Mouse (Mus musculus) embryonic facial prominence, embryonic 14.5 days (tissue): Measurements from ENCODE around the gene Cntfr. TPM values are rescaled to one million over a fixed set of nuclear protein-coding genes. Genes with fewer than 3 reads are reported as not detected.
A peak's percentile ranks its signal among the peaks of the same experiment; 100 is the strongest.
"Not testable (repeated sequence)": the region's sequence is repeated elsewhere in the genome, so short reads cannot be mapped to it uniquely, and the experiment has no call there.

Source experiments
- ATAC-seq: fragments of 200-750 bp; cut with Nextera tagmentation; 2 replicates; pipeline ENCODE4 v1.8.0; 2017; ENCODE audit warnings: low read depth, moderate number of reproducible peaks, moderate TSS enrichment
- DNase-seq: peaks from one replicate; pipeline ENCODE4 v3.0.0-alpha.2; 2015; ENCODE audit warnings: low spot score
- H3K27ac ChIP-seq: fragments of 300-500 bp; sonication (generic); replicated peaks from 2 replicates; pipeline ENCODE4 v1.5.1; 2014; ENCODE audit warnings: low read depth, mild to moderate bottlenecking, low read length, moderate library complexity
- H3K27me3 ChIP-seq: fragments of 300-500 bp; sonication (generic); replicated peaks from 2 replicates; pipeline ENCODE4 v1.6.1; 2014; ENCODE audit warnings: low read length; ENCODE audit not compliant: control insufficient read depth, insufficient read depth
- H3K36me3 ChIP-seq: fragments of 300-500 bp; sonication (generic); 2 replicates; pipeline ENCODE4 v1.6.1; 2014; ENCODE audit warnings: low read length, mixed read lengths; ENCODE audit not compliant: control insufficient read depth, insufficient read depth
- H3K4me1 ChIP-seq: fragments of 300-500 bp; sonication (generic); 2 replicates; pipeline ENCODE4 v1.6.1; 2014; ENCODE audit warnings: antibody characterized with exemption, low read length; ENCODE audit not compliant: control insufficient read depth, insufficient read depth
- H3K4me2 ChIP-seq: fragments of 300-500 bp; sonication (generic); 2 replicates; pipeline ENCODE4 v1.6.1; 2014; ENCODE audit warnings: low read depth, mild to moderate bottlenecking, low read length, moderate library complexity, mixed read lengths
- H3K4me3 ChIP-seq: fragments of 300-500 bp; sonication (generic); 2 replicates; pipeline ENCODE4 v1.5.1; 2014; ENCODE audit warnings: low read depth, mild to moderate bottlenecking, low read length
- H3K9ac ChIP-seq: fragments of 300-500 bp; sonication (generic); 2 replicates; pipeline ENCODE4 v1.6.1; 2014; ENCODE audit warnings: low read depth, mild to moderate bottlenecking, low read length, moderate library complexity, mixed read lengths
- H3K9me3 ChIP-seq: fragments of 300-500 bp; sonication (generic); 2 replicates; pipeline ENCODE4 v1.6.1; 2016; ENCODE audit warnings: low read length; ENCODE audit not compliant: control insufficient read depth
- WGBS: fragments of 180-500 bp; shearing (Covaris S2); extraction: QIAGEN DNeasy Blood & Tissue Kit; methylation state at CpG from one replicate; pipeline ENCODE4 v1.1.7; 2014; 5-methylcytosine and 5-hydroxymethylcytosine counted together
- polyA plus RNA-seq: library from polyadenylated mRNA; unstranded; fragments of >200 nt; fragmentation: Nextera tagmentation; extraction: Ambion mirVana; gene quantifications from 2 replicates; pipeline ENCODE4 v1.2.1, GENCODE M21; 2014

Cntfr gene
- polyA plus RNA-seq, 1 experiment from 2014 or later, result 12.8 TPM

DNA sequence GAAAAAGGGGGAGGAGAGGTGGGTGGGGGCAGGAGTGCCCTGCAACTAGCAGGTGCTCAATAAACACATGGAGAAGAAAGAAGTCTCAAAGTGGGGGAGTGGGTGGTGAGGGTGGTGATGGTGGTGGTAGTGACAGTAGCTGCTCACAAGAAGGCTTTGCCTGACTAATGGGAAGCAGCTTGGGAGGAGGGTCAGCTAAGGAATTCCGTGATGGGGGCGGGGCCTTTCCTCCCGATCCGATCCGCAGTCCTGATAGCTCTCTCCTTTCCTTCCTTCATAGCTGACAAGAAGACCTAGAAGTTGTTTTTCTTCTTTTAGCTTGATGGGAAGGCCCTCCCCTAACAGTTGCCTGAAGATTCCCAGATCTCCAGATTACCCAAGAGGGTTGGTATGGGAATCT lies 7.8 kb upstream of the Cntfr start:
- DNase-seq (no peak), ATAC-seq (no peak)
- WGBS, result 3% methylated on average over 5 of the region's 5 CpGs

DNA sequence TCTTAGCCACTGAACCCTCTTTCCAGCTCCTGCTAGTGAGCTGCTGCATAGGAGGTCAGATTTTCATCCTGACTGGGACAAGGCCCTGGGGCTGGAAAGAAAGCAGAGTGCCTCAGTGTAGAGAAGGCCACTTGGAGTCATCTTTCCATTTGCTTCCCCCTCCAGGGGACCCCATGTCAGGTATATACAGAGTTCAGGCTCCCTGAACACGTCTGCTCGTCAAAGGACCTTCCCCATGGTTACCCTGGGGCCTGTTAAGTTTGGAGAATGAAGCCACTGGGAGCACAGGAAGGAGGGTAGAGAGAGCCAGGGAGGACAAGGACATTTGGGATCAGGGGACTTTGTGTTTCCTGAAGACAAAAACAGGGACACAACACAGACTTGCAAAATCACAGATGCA lies 5.3 kb upstream of the Cntfr start:
- ATAC-seq, H3K4me2 ChIP-seq, H3K4me3 ChIP-seq, H3K9ac ChIP-seq, H3K27me3 ChIP-seq, DNase-seq, H3K9me3 ChIP-seq, H3K36me3 ChIP-seq, H3K27ac ChIP-seq: not testable (repeated sequence)
- H3K4me1 ChIP-seq, result peaks cover 14% of the 10 kb centered on the region; the same call in 1 of the 2 replicates
- 75% methylated on average over 2 of the region's 2 CpGs for WGBS

More for the DNA sequence above, 7.8 kb upstream of the Cntfr start:
- Histone ChIP-seq H3K27me3 (0 out of 2 replicates have a peak, but pooled peaks cover 6% of the 10 kb centered on the region), H3K9me3 (no peaks in the 10 kb centered on the region), H3K4me3 (no peak overlapping the region), H3K36me3 (no peaks in the 10 kb centered on the region), H3K9ac (no peak overlapping the region), H3K4me2 (no peak overlapping the region), H3K27ac (no peak overlapping the region), H3K4me1 (peaks cover 17% of the 10 kb centered on the region; the same call in 1 of the 2 replicates)

DNA sequence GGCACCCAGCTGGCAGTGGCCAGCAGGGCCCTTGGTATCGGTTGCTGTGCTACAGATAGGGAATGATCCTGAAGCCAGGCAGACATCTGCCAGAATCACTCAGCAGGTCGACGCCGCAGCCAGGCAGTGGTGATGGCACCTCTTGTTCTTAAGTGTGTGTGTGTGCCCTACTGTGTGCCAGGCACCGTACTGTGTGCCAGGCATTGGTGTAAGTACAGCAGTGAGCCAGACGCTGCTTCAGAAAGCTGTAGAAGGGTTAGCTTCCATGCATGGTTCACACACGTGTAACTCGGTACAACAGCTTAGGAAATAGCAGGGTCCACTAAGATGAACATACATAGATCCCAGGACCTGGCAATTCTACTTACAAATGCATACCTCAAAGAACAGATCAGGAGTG lies 3.3 kb upstream of the Cntfr start:
- not testable (repeated sequence) for H3K4me3 ChIP-seq, H3K9ac ChIP-seq, H3K9me3 ChIP-seq, H3K27me3 ChIP-seq, ATAC-seq, H3K4me1 ChIP-seq, H3K4me2 ChIP-seq, H3K27ac ChIP-seq, DNase-seq, H3K36me3 ChIP-seq
- WGBS, result 57% methylated on average over 1 of the region's 8 CpGs

DNA sequence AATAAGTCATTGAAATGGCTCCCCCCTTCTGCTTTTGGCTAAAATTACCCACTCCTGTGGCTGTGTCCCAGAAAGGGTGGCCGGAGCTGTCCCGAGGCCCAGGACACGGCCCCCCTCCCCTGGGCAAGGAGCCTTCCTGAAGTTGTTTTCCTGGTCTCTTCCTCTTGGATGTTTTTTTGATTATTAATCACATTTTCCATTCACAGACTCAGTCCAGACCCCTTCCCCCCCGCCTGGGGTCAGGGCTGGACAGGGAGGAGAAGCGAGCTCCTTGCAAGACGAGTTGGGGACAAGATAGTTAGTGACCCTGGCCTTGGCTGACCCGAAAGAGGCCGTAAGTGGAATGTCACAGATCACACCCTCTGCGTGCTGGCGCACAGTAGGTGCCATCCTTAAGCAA lies 2.9 kb upstream of the Cntfr start, which contains the start of gene Il11ra1:
Gene Il11ra1, plus strand, starts transcription at position 207 of the 400 bp plus-strand sequence.
- 86% methylated on average over 7 of the region's 10 CpGs for WGBS
- peak within 1 kb of the TSS; percentile 26 for H3K4me2 ChIP-seq
- not testable (repeated sequence) for ATAC-seq

DNA sequence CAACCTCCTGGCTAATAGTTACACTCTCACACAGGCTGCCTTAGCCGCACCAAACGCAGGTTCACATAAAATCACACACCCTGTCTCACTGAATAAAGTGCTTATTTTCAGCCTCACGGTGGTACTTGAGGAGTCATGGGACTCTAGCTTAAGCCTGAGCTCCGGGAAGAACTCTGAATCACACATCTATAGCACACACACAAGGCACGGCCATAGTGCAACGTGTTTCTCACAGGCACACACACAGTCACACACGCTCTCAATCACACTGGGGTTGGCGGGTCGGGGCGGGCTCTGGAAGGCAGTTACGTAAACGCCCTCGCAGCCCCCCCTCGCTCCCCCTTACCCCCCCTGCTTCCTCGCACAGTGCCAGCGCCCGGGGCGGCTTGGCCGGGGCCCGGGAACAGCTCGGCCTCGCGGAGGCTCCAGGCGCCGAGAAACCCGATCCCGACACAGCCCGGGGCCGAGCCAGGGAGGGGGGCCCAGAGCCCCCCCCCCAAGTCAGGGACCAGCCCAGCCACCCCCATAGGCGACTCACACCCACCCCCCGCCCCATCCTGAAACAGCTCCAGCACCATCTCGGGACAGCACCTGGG lies 1.6 kb upstream of the Cntfr start:
- H3K36me3 ChIP-seq, H3K9ac ChIP-seq, DNase-seq, ATAC-seq, H3K9me3 ChIP-seq, H3K27me3 ChIP-seq, H3K4me1 ChIP-seq, H3K27ac ChIP-seq, H3K4me3 ChIP-seq: not testable (repeated sequence)
- H3K4me2 ChIP-seq, result peak overlapping the region; percentile 26
- 0% methylated on average over 9 of the region's 32 CpGs for WGBS

More for the DNA sequence above, 2.9 kb upstream of the Cntfr start, which contains the start of gene Il11ra1:
- not testable (repeated sequence) for H3K27ac ChIP-seq, H3K36me3 ChIP-seq, H3K4me3 ChIP-seq, H3K27me3 ChIP-seq, H3K4me1 ChIP-seq, DNase-seq, H3K9ac ChIP-seq, H3K9me3 ChIP-seq

DNA sequence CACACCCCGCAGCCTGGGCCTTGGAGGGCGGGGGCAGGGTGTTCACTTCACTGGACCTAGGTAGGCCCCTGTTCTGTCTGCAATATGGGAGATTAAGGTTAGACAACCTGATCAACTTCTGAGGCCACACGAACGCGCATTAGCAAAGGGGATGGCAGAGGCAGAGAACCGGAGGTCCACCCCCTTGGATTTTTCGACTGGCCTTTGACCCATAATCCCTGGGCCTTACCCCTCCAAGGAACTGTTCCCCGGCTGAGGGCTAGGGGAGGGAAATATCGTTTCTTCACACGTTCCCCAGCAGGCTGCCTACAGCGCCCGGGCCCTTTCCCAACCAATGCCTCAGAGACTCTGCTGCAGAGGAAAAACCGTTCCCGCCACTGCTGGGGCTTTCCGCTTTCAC lies 437 bp downstream of the Cntfr start:
- H3K36me3 ChIP-seq, H3K9me3 ChIP-seq, H3K9ac ChIP-seq, H3K4me2 ChIP-seq, ATAC-seq, DNase-seq, H3K4me3 ChIP-seq, H3K27me3 ChIP-seq, H3K27ac ChIP-seq, H3K4me1 ChIP-seq: not testable (repeated sequence)
- WGBS, result 6% methylated on average over 6 of the region's 15 CpGs

DNA sequence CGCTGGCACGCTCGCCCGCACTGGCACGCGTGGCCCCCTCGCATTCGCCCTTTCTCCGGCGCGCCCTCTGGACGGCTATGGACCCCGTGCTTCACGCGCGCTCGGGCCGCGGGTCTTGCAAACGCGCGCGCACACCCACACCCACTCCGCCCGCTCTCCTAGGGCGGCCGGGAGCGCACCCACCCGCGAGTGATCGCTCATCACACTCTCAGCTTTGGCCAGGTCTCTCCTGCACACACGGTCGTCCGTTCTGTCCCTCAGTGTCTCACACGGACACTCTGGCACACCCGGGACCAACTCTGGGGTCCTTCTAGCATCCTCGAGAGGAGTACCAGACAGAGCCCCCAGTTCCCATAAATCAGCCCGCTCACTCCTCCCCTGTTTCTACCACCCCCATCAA lies 1.1 kb downstream of the Cntfr start:
- H3K9me3 ChIP-seq, ATAC-seq, H3K9ac ChIP-seq, H3K27me3 ChIP-seq, H3K4me1 ChIP-seq, H3K27ac ChIP-seq, DNase-seq, H3K36me3 ChIP-seq: not testable (repeated sequence)
- 0% methylated on average over 5 of the region's 38 CpGs for WGBS
- Histone ChIP-seq H3K4me3 (peak overlapping the region; percentile 22; the same call in 1 of the 2 replicates), H3K4me2 (peak overlapping the region; percentile 34; the same call in 1 of the 2 replicates)

DNA sequence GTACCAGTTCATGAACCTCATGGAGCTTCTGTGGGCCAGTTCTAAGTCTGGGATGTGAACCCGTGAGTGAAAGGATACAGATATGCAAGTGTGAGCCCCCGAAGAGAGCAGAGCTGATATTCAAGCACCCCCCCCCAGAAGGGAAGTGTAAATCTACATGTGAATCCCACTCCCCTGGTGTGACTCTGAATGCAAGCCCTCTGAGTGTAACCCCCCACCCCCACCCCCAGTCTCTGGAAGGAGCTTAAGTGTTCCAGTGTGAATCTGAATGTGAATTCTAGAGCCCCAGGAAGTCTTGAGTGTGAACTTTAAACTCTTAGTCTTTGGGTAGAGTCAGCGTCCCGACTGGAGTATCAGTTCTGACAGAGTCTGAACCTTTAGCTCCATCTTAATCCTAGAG lies 3.4 kb downstream of the Cntfr start:
- H3K36me3 ChIP-seq, H3K27ac ChIP-seq, ATAC-seq, H3K4me3 ChIP-seq, H3K9me3 ChIP-seq, H3K9ac ChIP-seq, H3K4me1 ChIP-seq, DNase-seq, H3K27me3 ChIP-seq: not testable (repeated sequence)
- H3K4me2 ChIP-seq, result peak overlapping the region; percentile 29; the same call in 1 of the 2 replicates
- WGBS, result 16% methylated on average over 4 of the region's 4 CpGs

DNA sequence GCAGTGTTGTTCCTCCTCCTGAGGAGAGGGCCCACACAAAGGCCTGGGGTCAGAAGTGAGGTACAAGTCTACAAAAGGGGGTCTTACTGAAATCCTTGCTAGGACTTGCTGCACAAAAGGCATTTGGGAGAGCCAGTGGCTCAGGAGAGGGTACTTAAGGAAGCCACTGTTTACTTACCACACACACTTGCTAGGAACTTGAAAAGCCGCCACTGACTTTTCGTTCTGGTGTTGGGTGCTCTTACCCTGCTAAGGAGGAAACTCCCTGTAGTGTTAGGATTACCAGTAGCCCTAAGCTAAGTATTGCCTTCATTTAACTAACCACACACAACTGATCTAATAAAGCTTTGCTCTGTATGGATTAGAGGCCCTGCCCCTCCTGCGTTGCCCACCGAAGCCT lies 6.9 kb downstream of the Cntfr start:
- H3K4me1 ChIP-seq, ATAC-seq, H3K9me3 ChIP-seq, H3K27me3 ChIP-seq, H3K9ac ChIP-seq, H3K27ac ChIP-seq, H3K36me3 ChIP-seq, H3K4me2 ChIP-seq, DNase-seq, H3K4me3 ChIP-seq: not testable (repeated sequence)
- no CpG with 5 or more reads among the region's 4 CpGs for WGBS
